Mouse (Mus musculus) CH12.LX (cell line): ENCODE results near the gene Mphosph10. TPM values are rescaled to one million over a fixed set of nuclear protein-coding genes. Genes with fewer than 3 reads are reported as not detected.
A peak's percentile ranks its signal among the peaks of the same experiment; 100 is the strongest.

Experiments used
- DNase-seq: peaks from one replicate; pipeline ENCODE4 v3.0.0-alpha.2; 2013; ENCODE audit errors: extremely low read depth
- H3K27ac ChIP-seq: 2 replicates; pipeline ENCODE4 v1.5.1; 2012; ENCODE audit warnings: low read depth, mild to moderate bottlenecking, control low read depth, moderate library complexity; ENCODE audit not compliant: insufficient read depth
- H3K27me3 ChIP-seq: replicated peaks from 2 replicates; pipeline ENCODE3; 2012; ENCODE audit warnings: inconsistent platforms
- H3K36me3 ChIP-seq, 2 experiments: replicated peaks in 1 of 2; 2 replicates each; pipeline versions ENCODE3 to v1.6.1; 2012; ENCODE audit warnings: inconsistent platforms in 1 of 2, low read length in 1 of 2, mild to moderate bottlenecking in 1 of 2, mixed read lengths in 1 of 2, moderate library complexity in 1 of 2; ENCODE audit not compliant: control insufficient read depth in 1 of 2, insufficient read depth in 1 of 2
- H3K4me1 ChIP-seq, 2 experiments: 2 replicates each; pipeline ENCODE4 v1.6.1; 2012; ENCODE audit warnings: inconsistent platforms in 1 of 2, moderate library complexity in 1 of 2; ENCODE audit not compliant: insufficient read depth in 2 of 2, control insufficient read depth in 1 of 2
- H3K4me2 ChIP-seq: 2 replicates; pipeline ENCODE4 v1.6.1; 2012; ENCODE audit warnings: low read depth, mild to moderate bottlenecking, control low read depth; ENCODE audit not compliant: poor library complexity, insufficient read depth, severe bottlenecking
- H3K4me3 ChIP-seq, 3 experiments: fragments of 150-350 bp in 1 of 3; sonication (generic) in 1 of 3; replicated peaks in 1 of 3; 2 replicates each; pipeline versions ENCODE3 to v1.5.1; 2011 to 2012; ENCODE audit warnings: low read depth in 2 of 3, low read length in 2 of 3, mild to moderate bottlenecking in 2 of 3, moderate library complexity in 2 of 3, control low read depth in 1 of 3, improper control_type of control experiment in 1 of 3, inconsistent platforms in 1 of 3, mixed read lengths in 1 of 3; ENCODE audit not compliant: poor library complexity in 1 of 3
- H3K79me2 ChIP-seq: replicated peaks from 2 replicates; pipeline ENCODE4 v1.6.1; 2012; ENCODE audit warnings: mild to moderate bottlenecking, moderate library complexity; ENCODE audit not compliant: control insufficient read depth, poor library complexity, insufficient read depth, severe bottlenecking; ENCODE audit errors: extremely low read depth
- H3K9ac ChIP-seq: 2 replicates; pipeline ENCODE4 v1.6.1; 2012; ENCODE audit warnings: low read depth, mild to moderate bottlenecking, control low read depth, moderate library complexity; ENCODE audit not compliant: insufficient read depth
- H3K9me3 ChIP-seq: replicated peaks from 2 replicates; pipeline ENCODE3; 2012; ENCODE audit warnings: low read length, inconsistent platforms, mixed read lengths
- CTCF ChIP-seq, 2 experiments: IDR thresholded peaks in 1 of 2; conservative IDR thresholded peaks in 1 of 2; 2 replicates each; pipeline ENCODE4 v1.5.1; 2011 to 2012; ENCODE audit warnings: low read depth in 2 of 2, low read length in 2 of 2, improper control_type of control experiment in 1 of 2, inconsistent platforms in 1 of 2, mild to moderate bottlenecking in 1 of 2, moderate library complexity in 1 of 2
- EP300 ChIP-seq: IDR thresholded peaks from 2 replicates; pipeline ENCODE4 v1.6.1; 2011; ENCODE audit warnings: low read length, improper control_type of control experiment
- GABPA ChIP-seq: IDR thresholded peaks from 2 replicates; pipeline ENCODE4 v1.6.1; 2012; ENCODE audit warnings: low read depth, low read length, improper control_type of control experiment, inconsistent platforms; ENCODE audit not compliant: insufficient replicate concordance
- HCFC1 ChIP-seq: IDR thresholded peaks from 2 replicates; pipeline ENCODE4 v1.6.1; 2012; ENCODE audit warnings: low read depth, mild to moderate bottlenecking, inconsistent platforms, low read length, improper control_type of control experiment
- IRF4 ChIP-seq: IDR thresholded peaks from 2 replicates; pipeline ENCODE4 v1.6.1; 2014; ENCODE audit warnings: low read depth, mild to moderate bottlenecking, inconsistent platforms, low read length, improper control_type of control experiment
- MAX ChIP-seq: IDR thresholded peaks from 2 replicates; pipeline ENCODE4 v1.6.1; 2011; ENCODE audit warnings: low read length, improper control_type of control experiment
- NELFE ChIP-seq: IDR thresholded peaks from 2 replicates; pipeline ENCODE4 v1.6.1; 2011; ENCODE audit warnings: low read depth, low read length, improper control_type of control experiment
- NRF1 ChIP-seq: IDR thresholded peaks from 2 replicates; pipeline ENCODE4 v1.6.1; 2014; ENCODE audit warnings: low read depth, mild to moderate bottlenecking, inconsistent platforms, low read length, improper control_type of control experiment, moderate library complexity
- RAD21 ChIP-seq: IDR thresholded peaks from 2 replicates; pipeline ENCODE4 v1.6.1; 2011; ENCODE audit warnings: low read depth, mild to moderate bottlenecking, low read length, improper control_type of control experiment, moderate library complexity
- RCOR1 ChIP-seq: conservative IDR thresholded peaks from 2 replicates; pipeline ENCODE4 v1.6.1; 2012; ENCODE audit warnings: low read depth, mild to moderate bottlenecking, inconsistent platforms, low read length, improper control_type of control experiment
- SIN3A ChIP-seq: IDR thresholded peaks from 2 replicates; pipeline ENCODE4 v1.6.1; 2012; ENCODE audit warnings: low read length, improper control_type of control experiment, inconsistent platforms
- SMC3 ChIP-seq: IDR thresholded peaks from 2 replicates; pipeline ENCODE4 v1.6.1; 2011; ENCODE audit warnings: low read depth, low read length, improper control_type of control experiment
- TCF12 ChIP-seq: IDR thresholded peaks from 2 replicates; pipeline ENCODE4 v1.6.1; 2014; ENCODE audit warnings: low read depth, mild to moderate bottlenecking, inconsistent platforms, low read length, improper control_type of control experiment
- ZMIZ1 ChIP-seq: IDR thresholded peaks from 2 replicates; pipeline ENCODE4 v1.6.1; 2012; ENCODE audit warnings: low read depth, mild to moderate bottlenecking, inconsistent platforms, low read length, improper control_type of control experiment
- dilution Hi-C: fragments of 300-500 bp; cut with MboI; formaldehyde crosslinking; loops from 2 replicates; pipeline ENCODE4 v1.14.3; 2020; ENCODE audit warnings: low sequenced_read_pairs; ENCODE audit not compliant: extremely low pct_unique_long_range_greater_than_20kb, extremely low pct_ligation_motif_present
- in situ Hi-C: fragments of 300-500 bp; cut with MboI; formaldehyde crosslinking; loops from 3 replicates; pipeline ENCODE4 v1.14.3; 2019; ENCODE audit warnings: low sequenced_read_pairs, low pct_ligation_motif_present, low pct_unique_long_range_greater_than_20kb, mixed read lengths
- polyA plus RNA-seq: library from polyadenylated mRNA; unstranded; fragments of >175 nt; gene quantifications from 2 replicates; pipeline ENCODE4 v1.2.1, GENCODE M21; 2012; ENCODE audit warnings: low read depth; ENCODE audit not compliant: insufficient read length
- total RNA-seq, 2 experiments: library from RNA; depleted of rRNA; stranded (reverse); fragments of 300-350 nt in 1 of 2; fragments of >200 nt in 1 of 2; gene quantifications; 2 replicates each; pipeline ENCODE4 v1.2.3; 2012 to 2014

Gene Mphosph10
- total and polyA plus RNA-seq, 3 experiments = 56.5 to 141 (median 107) TPM

DNA sequence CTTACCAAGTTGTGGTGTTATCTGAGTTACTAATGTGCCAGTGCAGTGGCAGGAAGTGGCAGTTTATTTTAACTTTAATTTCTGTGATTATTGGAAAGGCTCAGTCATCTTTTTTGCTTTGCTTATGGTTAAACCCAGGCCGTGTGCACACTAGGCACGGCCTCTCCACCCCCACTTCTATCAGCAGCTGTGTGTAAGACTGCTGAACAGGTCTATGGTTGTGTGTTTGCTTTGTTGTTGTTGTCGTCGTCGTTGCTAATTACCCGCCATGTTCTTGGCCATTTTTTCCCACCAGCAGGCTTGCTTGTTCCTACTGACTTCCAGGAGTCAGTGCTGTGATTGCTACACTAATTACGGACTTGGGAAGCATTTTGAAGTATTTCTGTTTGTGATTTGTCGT is 48.5 kb upstream of the Mphosph10 start:
- dilution Hi-C loops (no loop called here), in situ Hi-C loops (loop anchor here (25.0 kb wide), 1 partner anchor 97 kb away; no protein-coding TSS in a partner anchor)
- H3K9me3 ChIP-seq = no peaks in the 10 kb centered on the region

DNA sequence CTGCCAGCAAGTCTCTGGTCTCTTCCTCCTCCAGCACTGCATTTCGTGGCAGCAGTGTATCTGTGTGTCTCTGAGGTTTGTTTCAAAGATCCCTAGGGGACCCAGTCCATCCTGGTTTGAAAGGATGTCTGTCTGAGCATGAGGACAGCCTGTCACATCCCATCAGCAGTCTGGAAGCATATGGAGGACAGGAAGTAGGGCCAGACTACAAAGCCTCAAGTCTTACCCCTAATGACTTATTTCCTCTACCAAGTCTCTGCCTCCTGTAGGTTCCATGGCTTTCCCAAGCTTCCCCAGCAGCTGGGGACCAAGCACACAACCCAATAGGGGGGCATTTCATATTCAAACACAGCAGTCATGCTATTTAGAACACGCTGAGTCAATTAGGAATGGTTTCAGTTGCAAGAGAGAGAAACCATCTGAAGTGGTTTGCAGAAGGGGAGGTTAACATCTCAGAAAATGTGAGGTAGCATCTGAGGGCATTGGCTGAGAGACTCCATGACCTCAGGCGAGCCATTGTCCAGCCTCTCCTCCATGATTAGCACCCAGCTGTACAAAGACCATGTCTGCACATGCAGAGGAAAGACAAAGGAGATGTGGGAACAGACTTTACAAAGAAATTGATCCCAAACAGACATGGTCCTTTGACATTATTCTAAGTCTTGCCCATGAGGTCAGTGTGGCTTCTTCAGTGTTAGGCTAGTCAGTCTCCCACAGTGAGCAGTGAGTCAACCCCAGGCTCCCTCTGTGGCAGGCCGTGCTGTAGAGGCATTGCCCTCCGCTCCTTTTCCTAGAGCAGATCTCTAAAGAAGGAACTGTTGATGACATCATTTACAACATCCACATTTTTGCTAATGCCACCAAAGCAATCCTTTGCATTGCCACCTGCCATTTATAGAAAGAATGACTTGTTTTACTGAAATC is 47.8 kb upstream of the Mphosph10 start:
- dilution Hi-C loops = no loop called here
- H3K36me3 ChIP-seq = no peaks in the 10 kb centered on the region

More for the DNA sequence above, 48.5 kb upstream of the Mphosph10 start:
- TF ChIP-seq TCF12 = no peak
- TF ChIP-seq HCFC1 = no peak
- no peak for TF ChIP-seq IRF4
- no peak for TF ChIP-seq SIN3A
- TF ChIP-seq NRF1 = no peak
- TF ChIP-seq GABPA = no peak
- TF ChIP-seq RCOR1 = no peak
- TF ChIP-seq MAX = no peak
- TF ChIP-seq EP300 = no peak
- Histone ChIP-seq H3K9ac (no peak overlapping the region), H3K36me3 (no peaks in the 10 kb centered on the region), H3K4me1 (peaks cover 10 to 29% of the 10 kb centered on the region in 2 experiments; a peak in 3 of 4 replicates), H3K4me2 (no peak overlapping the region), H3K4me3 (no peak overlapping the region), H3K27ac (no peak overlapping the region), H3K79me2 (no peaks in the 10 kb centered on the region), H3K27me3 (no peaks in the 10 kb centered on the region)
- DNase-seq = no peak

DNA sequence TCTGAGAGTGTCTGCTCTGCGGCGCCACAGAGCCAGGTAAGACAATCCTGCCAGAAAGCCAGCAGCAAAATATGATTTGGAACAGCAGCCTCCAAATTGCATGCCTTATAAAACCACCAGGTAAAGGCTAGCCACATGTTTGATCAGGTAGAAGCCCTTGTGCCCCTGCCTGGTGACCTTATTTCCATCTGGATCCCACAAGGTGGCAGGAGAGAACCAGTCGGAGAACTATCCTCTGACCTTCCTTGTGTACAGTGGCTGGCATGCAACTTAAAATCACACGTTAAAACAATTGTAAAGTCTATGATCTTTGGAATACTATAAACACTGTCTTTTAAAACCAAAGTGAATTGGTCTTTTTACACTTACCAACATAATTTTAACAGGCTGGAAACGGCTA is 32.8 kb upstream of the Mphosph10 start:
- TF ChIP-seq ZMIZ1 = no peak
- TF ChIP-seq RAD21 = peak; percentile 76
- TF ChIP-seq CTCF (conservative IDR thresholded peaks at IDR 0.05 in 1 of 2, IDR thresholded peaks at IDR 0.05 in 1 of 2; ENCODE audit: low read depth in 2 of 2, low read length in 2 of 2) = peak in 1 of 2 experiments; percentile 75; a peak in 2 of 4 replicates
- peak; percentile 73 for TF ChIP-seq SMC3
- Histone ChIP-seq H3K27ac (no peak overlapping the region), H3K4me1 (no peaks in the 10 kb centered on the region), H3K4me3 (no peak overlapping the region), H3K9me3 (no peaks in the 10 kb centered on the region), H3K27me3 (no peaks in the 10 kb centered on the region), H3K36me3 (no peaks in the 10 kb centered on the region), H3K4me2 (no peak overlapping the region), H3K79me2 (no peaks in the 10 kb centered on the region), H3K9ac (no peak overlapping the region)
- DNase-seq = peak; percentile 6
- dilution Hi-C loops = no loop called here
- in situ Hi-C loops = loop anchor here (10.0 to 25.0 kb wide), 2 partner anchors 112 to 300 kb away; no protein-coding TSS in a partner anchor

More for the DNA sequence above, 47.8 kb upstream of the Mphosph10 start:
- in situ Hi-C loops = loop anchor here (25.0 kb wide), 1 partner anchor 97 kb away; no protein-coding TSS in a partner anchor
- peak; percentile 17 for DNase-seq
- H3K4me2 ChIP-seq = peak overlapping the region; percentile 29; the same call in 1 of the 2 replicates
- H3K79me2 ChIP-seq = no peaks in the 10 kb centered on the region
- H3K4me1 ChIP-seq = peaks cover 10 to 29% of the 10 kb centered on the region in 2 experiments; a peak in 3 of 4 replicates
- H3K9ac ChIP-seq = no peak overlapping the region
- no peaks in the 10 kb centered on the region for H3K27me3 ChIP-seq
- no peaks in the 10 kb centered on the region for H3K9me3 ChIP-seq
- H3K27ac ChIP-seq = peak overlapping the region; percentile 21; the same call in 1 of the 2 replicates
- TF ChIP-seq IRF4 = peak; percentile 59; the same call in 1 of the 2 replicates
- TF ChIP-seq NELFE = no peak
- peak; percentile 3; the same call in 1 of the 2 replicates for TF ChIP-seq NRF1
- no peak overlapping the region for H3K4me3 ChIP-seq
